Mouse (Mus musculus) limb, embryonic 15.5 days (tissue): Measurements from ENCODE around the gene H2al1m. TPM values are rescaled to one million over a fixed set of nuclear protein-coding genes. Genes with fewer than 3 reads are reported as not detected.
A peak's percentile ranks its signal among the peaks of the same experiment; 100 is the strongest.
"Not testable (repeated sequence)": the region's sequence is repeated elsewhere in the genome, so short reads cannot be mapped to it uniquely, and the experiment has no call there.

ENCODE experiments used
- ATAC-seq: fragments of 200-750 bp; cut with Nextera tagmentation; 2 replicates; pipeline ENCODE4 v1.8.0; 2017; ENCODE audit warnings: low read depth, moderate TSS enrichment; ENCODE audit not compliant: insufficient number of reproducible peaks, low FRiP score, low TSS enrichment
- H3K27ac ChIP-seq: fragments of 300-500 bp; sonication (generic); 2 replicates; pipeline ENCODE4 v1.5.1; 2015; ENCODE audit warnings: moderate library complexity, mild to moderate bottlenecking, inconsistent platforms
- H3K27me3 ChIP-seq: fragments of 300-500 bp; sonication (generic); 2 replicates; pipeline ENCODE4 v1.6.1; 2015; ENCODE audit warnings: inconsistent platforms
- H3K36me3 ChIP-seq: fragments of 300-500 bp; sonication (generic); 2 replicates; pipeline ENCODE4 v1.6.1; 2015; ENCODE audit warnings: inconsistent platforms
- H3K4me1 ChIP-seq: fragments of 300-500 bp; sonication (generic); 2 replicates; pipeline ENCODE4 v1.6.1; 2015; ENCODE audit warnings: inconsistent platforms
- H3K4me2 ChIP-seq: fragments of 300-500 bp; sonication (generic); 2 replicates; pipeline ENCODE4 v1.6.1; 2015; ENCODE audit warnings: mild to moderate bottlenecking, inconsistent platforms
- H3K4me3 ChIP-seq: fragments of 300-500 bp; sonication (generic); 2 replicates; pipeline ENCODE4 v1.5.1; 2015; ENCODE audit warnings: mild to moderate bottlenecking, inconsistent platforms
- H3K9ac ChIP-seq: fragments of 300-500 bp; sonication (generic); 2 replicates; pipeline ENCODE4 v1.6.1; 2015; ENCODE audit warnings: inconsistent platforms
- H3K9me3 ChIP-seq: fragments of 300-500 bp; sonication (generic); 2 replicates; pipeline ENCODE4 v1.6.1; 2016; ENCODE audit warnings: inconsistent platforms
- WGBS: fragments of 180-500 bp; shearing (Covaris S2); methylation state at CpG from one replicate; pipeline ENCODE4 v1.1.7; 2015; 5-methylcytosine and 5-hydroxymethylcytosine counted together
- polyA plus RNA-seq: library from polyadenylated mRNA; unstranded; fragments of >200 nt; fragmentation: Nextera tagmentation; extraction: Ambion mirVana; gene quantifications from 2 replicates; pipeline ENCODE4 v1.2.1, GENCODE M21; 2015

H2al1m gene
- polyA plus RNA-seq, 1 experiment from 2014 or later = not detected

DNA sequence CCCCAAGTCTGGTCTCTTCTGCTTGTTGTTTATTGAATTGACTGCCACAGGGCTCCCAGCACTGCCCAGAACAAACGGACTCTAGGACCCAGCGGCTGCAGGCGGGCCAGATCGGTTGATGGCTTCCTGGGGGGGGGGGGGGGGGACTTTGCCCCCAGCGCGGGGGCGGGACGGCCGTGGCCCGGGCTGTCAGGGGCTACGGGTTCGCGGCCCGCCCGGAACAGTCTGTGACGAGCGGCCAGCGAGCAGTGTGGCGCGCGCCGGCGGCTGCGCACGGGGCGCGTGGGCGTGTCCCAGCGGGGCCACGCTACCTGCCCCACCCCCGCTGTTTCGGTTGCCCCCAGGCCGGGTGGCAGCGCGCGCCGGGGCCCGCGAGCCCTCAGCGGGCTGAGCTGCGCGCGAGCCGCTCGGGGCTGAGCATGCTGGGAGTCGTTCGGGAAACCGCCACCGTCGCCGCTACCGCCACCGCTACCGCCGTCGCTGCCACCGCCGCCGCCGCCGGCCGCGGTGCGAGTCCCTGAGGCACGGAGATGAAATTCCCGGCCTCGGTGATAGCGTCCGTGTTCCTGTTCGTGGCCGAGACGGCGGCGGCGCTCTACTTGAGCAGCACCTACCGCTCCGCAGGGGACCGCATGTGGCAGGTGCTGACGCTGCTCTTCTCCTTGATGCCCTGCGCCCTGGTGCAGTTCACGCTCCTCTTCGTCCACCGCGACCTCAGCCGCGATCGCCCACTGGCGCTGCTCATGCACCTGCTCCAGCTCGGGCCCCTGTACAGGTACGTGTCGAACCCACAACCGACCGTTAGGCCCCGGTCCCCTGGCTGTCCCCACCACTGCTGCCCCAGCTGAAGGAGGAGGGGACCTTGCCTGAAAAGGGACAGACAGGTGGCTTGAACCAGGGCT lies 10.9 kb upstream of the H2al1m start, which contains the start of gene Xk:
Gene Xk, plus strand, starts transcription at position 297 of the 902 bp plus-strand sequence.
- WGBS = 12% methylated on average over 84 of the region's 94 CpGs
- ATAC-seq = peak; percentile 65; the same call in 1 of the 2 replicates
- Histone ChIP-seq H3K9me3 (no peaks in the 10 kb centered on the region), H3K36me3 (no peaks in the 10 kb centered on the region), H3K9ac (0 out of 2 replicates have a peak within 1 kb of the TSS, but pooled peaks have one; percentile 23), H3K4me1 (no peaks in the 10 kb centered on the region), H3K4me2 (peak within 1 kb of the TSS; percentile 59), H3K4me3 (peak within 1 kb of the TSS; percentile 54), H3K27ac (no peak within 1 kb of the TSS), H3K27me3 (no peaks in the 10 kb centered on the region)

DNA sequence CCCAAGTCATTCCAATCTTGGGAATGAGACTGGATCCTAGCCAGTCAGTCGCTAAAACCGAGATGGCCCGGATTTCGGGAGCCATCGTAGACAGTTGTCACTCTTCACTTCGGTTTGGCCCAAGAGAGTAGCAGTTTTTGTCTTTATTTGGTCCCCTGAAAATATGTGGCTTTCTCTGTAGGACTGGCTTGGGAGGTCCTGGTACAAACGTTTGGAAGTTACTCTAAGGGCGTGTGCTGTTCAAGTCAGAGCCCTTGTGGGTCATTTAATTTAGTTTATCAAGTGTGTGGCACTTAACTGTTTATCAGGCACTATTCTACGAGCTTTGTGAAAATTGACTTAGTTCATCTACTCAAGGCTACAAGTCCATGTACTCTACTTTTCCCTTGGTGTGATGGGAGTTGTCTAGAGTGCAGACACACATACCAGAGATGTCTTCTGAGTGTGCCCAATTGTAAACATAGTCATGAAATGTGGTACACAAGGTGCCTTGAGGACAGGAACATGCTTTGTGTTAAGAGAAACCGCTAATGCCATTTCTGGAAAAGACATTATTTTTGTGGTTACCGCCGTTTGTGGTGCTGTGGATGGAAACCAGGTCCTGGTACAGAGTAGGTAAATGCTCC lies 10.1 kb upstream of the H2al1m start:
- Histone ChIP-seq H3K27me3 (no peaks in the 10 kb centered on the region), H3K9me3 (no peaks in the 10 kb centered on the region), H3K4me3 (peak overlapping the region; percentile 54), H3K36me3 (no peaks in the 10 kb centered on the region), H3K4me1 (no peaks in the 10 kb centered on the region), H3K9ac (no peak overlapping the region), H3K4me2 (peak overlapping the region; percentile 59), H3K27ac (no peak overlapping the region)
- no peak for ATAC-seq
- WGBS = 59% methylated on average over 12 of the region's 12 CpGs

DNA sequence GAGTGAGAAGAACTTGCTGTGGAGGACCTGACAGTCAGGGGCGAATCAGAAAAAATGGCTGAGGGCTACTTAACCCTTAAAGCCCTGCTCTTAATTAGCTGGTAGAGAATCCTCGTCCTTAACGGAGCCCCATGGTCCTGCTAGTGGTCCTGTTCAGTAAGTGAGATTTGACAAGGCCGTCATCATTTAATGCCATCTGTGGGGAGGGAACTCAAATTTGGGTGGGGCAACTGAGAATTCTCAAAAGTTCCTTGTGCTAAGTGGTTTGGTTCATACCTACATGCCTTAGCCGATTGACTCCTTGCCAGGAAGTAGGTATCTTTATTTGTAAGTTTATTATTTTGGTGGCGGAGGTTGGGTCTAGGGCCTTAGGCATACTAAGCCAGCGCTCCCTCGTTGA lies 9.2 kb upstream of the H2al1m start:
- WGBS = 63% methylated on average over 8 of the region's 8 CpGs
- Histone ChIP-seq H3K4me3 (no peak overlapping the region), H3K9ac (no peak overlapping the region), H3K9me3 (no peaks in the 10 kb centered on the region), H3K4me1 (no peaks in the 10 kb centered on the region), H3K4me2 (no peak overlapping the region), H3K36me3 (no peaks in the 10 kb centered on the region), H3K27me3 (no peaks in the 10 kb centered on the region), H3K27ac (no peak overlapping the region)
- ATAC-seq = no peak

DNA sequence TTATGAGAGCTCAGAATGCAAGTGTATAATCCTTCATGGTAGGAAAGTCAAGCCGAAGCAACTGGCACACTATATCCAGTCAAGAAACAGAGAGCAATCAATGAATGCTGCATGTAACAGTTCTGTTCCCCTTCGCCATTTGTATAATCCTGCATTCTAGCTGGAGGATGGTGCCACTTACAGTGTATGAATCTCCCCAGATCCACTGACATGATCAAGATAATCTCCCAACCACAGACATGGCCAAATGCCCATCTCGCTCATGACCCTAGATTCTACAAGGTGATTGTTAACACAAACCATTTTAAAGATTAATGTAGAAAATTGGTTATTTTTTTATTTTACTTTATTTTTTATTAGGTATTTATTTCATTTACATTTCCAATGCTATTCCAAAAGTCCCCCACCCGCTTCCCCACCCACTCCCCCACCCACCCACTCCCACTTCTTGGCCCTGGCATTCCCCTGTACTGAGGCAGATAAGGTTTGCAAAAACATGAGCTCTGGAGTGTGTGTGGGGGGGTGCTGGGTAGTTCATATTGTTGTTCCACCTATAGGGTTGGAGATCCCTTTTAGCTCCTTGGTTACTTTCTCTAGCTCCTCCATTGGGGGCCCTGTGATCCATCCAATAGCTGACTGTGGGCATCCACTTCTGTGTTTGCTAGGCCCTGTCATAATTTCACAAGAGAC lies 9.7 kb downstream of the H2al1m start:
- H3K27me3 ChIP-seq, H3K9ac ChIP-seq, H3K4me3 ChIP-seq, H3K9me3 ChIP-seq, H3K4me1 ChIP-seq, H3K36me3 ChIP-seq, ATAC-seq, H3K4me2 ChIP-seq, H3K27ac ChIP-seq: not testable (repeated sequence)
- WGBS = 87% methylated on average over 4 of the region's 4 CpGs

DNA sequence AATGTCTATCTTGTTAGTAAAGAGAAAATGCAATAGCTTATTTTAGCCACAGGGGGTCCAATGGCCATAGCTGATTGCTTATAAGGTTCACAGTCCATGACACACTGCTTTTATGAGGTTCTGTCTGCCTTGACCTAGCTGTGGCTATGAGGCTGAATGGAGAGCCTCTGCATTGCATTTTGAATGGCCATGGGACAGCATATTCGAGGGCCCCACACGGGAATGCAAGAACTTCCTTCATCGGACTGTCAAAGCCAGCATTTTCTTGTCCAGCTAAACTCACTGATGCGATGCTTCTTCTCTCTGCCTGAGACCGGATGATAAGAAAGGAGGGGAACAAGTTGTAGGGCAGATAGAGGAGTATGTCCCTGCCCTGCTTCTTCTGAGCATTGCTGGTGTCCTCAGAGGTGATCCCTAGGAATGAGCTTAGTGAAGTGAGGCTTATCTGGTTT lies 14.9 kb downstream of the H2al1m start:
- no peak overlapping the region for H3K9ac ChIP-seq
- H3K27me3 ChIP-seq = no peaks in the 10 kb centered on the region
- H3K4me1 ChIP-seq = no peaks in the 10 kb centered on the region
- no peak overlapping the region for H3K4me3 ChIP-seq
- no peaks in the 10 kb centered on the region for H3K36me3 ChIP-seq
- 84% methylated on average over 5 of the region's 5 CpGs for WGBS
- no peaks in the 10 kb centered on the region for H3K9me3 ChIP-seq
- H3K27ac ChIP-seq = no peak overlapping the region
- no peak for ATAC-seq
- no peak overlapping the region for H3K4me2 ChIP-seq

DNA sequence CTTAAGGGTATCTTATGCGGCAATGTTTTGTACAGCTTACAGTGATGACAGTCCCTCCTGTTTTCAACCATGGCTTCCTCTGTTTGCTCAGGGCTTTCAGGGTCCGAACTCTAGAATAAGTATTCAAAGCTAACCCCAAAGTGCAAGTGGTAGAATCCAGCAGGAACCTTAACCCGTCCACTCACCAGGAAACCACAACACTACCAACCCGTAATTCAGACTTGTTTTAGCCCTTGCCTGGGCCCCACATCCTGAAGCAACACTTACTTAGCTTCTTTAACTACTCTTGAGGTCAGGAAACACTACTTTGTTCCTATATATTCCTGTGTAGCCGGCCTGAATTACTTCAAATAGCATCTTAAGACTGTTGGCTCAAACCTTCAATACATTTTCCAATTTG lies 19.2 kb downstream of the H2al1m start:
- H3K27me3 ChIP-seq = no peaks in the 10 kb centered on the region
- H3K9ac ChIP-seq = no peak overlapping the region
- no peaks in the 10 kb centered on the region for H3K36me3 ChIP-seq
- H3K4me2 ChIP-seq = no peak overlapping the region
- H3K4me1 ChIP-seq = no peaks in the 10 kb centered on the region
- no peaks in the 10 kb centered on the region for H3K9me3 ChIP-seq
- no peak overlapping the region for H3K4me3 ChIP-seq
- no peak for ATAC-seq
- no peak overlapping the region for H3K27ac ChIP-seq
- 74% methylated on average over 5 of the region's 5 CpGs for WGBS

DNA sequence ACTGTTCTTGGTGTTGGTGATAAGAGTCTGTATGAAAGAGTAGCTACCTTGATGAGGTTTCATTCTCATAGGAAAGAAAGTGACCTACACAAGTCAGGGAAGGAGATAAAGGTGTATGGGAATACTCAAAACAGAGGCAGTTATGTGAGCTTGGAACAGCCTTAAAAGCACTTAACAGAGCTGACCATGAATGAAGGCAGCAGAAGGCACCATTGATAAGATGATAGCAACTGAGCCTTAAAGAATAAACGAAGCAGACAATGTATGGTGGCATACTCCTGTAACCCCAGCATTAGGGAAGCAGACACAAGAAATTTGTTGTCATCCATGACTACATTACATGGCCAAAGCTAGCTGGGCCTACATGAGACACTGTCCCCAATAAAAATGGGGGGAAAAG lies 19.9 kb downstream of the H2al1m start:
- Histone ChIP-seq H3K27me3 (no peaks in the 10 kb centered on the region), H3K27ac (no peak overlapping the region), H3K4me2 (no peak overlapping the region), H3K4me3 (no peak overlapping the region), H3K36me3 (no peaks in the 10 kb centered on the region), H3K9ac (no peak overlapping the region), H3K4me1 (no peaks in the 10 kb centered on the region), H3K9me3 (no peaks in the 10 kb centered on the region)
- WGBS = 65% methylated on average over 1 of the region's 1 CpGs
- no peak for ATAC-seq

DNA sequence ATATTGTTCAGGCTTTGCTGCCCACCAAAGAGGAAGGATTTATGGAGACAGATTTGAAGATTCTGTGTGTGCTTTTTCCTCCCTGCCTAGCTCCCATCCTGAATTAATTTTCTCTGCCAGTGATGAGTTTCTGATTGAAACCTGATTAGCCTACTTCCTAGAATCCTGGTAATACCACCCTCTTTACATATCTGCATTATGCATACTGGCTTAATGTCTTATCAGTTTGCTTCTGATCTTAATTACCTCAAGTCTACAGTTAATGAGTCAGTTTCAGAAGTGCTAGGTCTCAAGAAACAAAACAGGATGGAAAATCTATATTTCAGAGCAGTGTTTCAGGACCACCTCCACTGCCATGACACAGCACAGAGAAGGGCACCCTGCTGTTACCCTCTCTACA lies 32.9 kb downstream of the H2al1m start:
- ATAC-seq, H3K27ac ChIP-seq, H3K4me1 ChIP-seq: not testable (repeated sequence)

DNA sequence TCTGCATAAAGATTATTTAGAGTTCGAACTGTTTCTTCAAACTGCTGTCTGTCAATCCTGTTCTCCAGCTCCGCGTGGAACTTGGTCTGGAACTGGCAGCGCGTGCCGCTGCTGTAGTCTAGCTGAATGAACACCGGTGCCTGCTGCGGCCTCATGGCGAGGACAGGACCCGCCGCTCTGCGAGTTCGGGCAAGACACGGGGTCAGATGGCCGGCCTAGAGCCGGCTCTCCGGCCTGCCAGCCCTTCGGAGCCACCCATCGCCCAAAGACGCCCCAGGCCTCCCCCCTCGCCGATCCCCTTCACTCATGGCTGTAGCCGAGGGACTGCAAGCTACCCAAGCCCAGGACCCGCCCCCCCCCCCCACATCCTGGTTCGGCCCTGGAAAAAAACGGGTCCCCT lies 44.4 kb downstream of the H2al1m start:
- not testable (repeated sequence) for H3K4me3 ChIP-seq, ATAC-seq, H3K27ac ChIP-seq, H3K36me3 ChIP-seq, H3K4me2 ChIP-seq, H3K9me3 ChIP-seq, H3K9ac ChIP-seq, H3K4me1 ChIP-seq, H3K27me3 ChIP-seq
- WGBS = 85% methylated on average over 25 of the region's 26 CpGs

More for the DNA sequence above, 32.9 kb downstream of the H2al1m start:
- not testable (repeated sequence) for H3K9ac ChIP-seq, H3K9me3 ChIP-seq, H3K4me2 ChIP-seq, H3K27me3 ChIP-seq, H3K36me3 ChIP-seq, H3K4me3 ChIP-seq

DNA sequence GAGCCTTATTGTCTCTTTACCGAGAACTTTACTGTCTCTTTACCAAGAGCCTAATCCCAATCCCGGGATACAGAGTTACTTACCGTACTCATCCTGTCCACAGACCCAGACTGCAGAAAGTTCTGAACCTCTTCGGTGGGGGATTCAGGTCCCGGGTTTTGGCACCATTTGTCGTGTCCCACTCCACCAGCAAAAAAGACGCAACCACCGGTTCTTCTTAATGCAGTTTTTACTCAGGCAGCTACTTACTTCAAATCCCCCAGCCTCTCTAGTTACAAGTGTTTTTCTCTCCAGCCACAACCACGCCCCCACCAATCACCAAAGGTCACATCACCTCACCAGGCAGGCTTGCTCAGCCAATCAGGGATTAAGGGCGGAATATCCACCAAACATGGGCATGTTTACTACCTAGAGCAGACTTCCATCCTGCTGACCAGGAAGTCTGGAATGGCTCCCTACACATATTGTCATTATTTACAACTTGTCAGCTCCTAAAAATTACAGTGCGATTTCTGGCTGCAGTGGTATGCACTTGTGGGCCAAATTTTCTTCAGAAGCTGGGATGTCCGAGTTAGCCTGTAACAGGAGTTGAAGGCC lies 48.9 kb downstream of the H2al1m start:
- not testable (repeated sequence) for H3K4me2 ChIP-seq, H3K9ac ChIP-seq, H3K27me3 ChIP-seq, H3K9me3 ChIP-seq, H3K36me3 ChIP-seq, H3K4me1 ChIP-seq, H3K4me3 ChIP-seq, H3K27ac ChIP-seq, ATAC-seq
- 83% methylated on average over 12 of the region's 12 CpGs for WGBS

DNA sequence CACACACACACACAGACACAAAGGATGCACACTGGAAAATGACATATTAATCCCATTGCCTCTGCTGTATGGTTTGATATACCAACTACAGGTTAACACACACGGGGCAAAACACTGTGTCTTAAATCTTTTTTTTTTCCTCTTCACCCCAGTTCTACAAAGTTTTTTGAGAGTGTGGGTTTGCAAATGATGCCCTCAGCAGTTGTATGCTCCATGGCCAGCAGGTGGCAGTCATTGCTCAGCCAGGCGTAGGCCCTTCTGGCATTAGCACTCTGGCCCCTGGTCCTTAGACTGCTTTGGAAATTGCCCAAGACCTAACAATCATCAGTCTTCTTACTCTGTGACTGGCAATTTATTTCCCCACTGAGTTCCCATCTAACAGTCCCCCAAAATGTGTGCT lies 49.5 kb downstream of the H2al1m start:
- H3K27me3 ChIP-seq, ATAC-seq, H3K36me3 ChIP-seq, H3K4me2 ChIP-seq, H3K27ac ChIP-seq, H3K4me3 ChIP-seq, H3K4me1 ChIP-seq, H3K9me3 ChIP-seq, H3K9ac ChIP-seq: not testable (repeated sequence)
- 55% methylated on average over 2 of the region's 2 CpGs for WGBS
